Mouse (Mus musculus) C2C12 (cell line): ENCODE measurements around the gene Mcrip1.

ENCODE experiments used
- CTCF ChIP-seq: IDR thresholded peaks from one replicate; pipeline ENCODE4 v1.5.1; 2011; ENCODE audit not compliant: control insufficient read depth, insufficient read depth, insufficient read length
- MYOD1 ChIP-seq: IDR thresholded peaks from one replicate; pipeline ENCODE4 v1.6.1; 2011; ENCODE audit warnings: low read depth; ENCODE audit not compliant: control insufficient read depth, insufficient read length
- USF1 ChIP-seq: IDR thresholded peaks from one replicate; pipeline ENCODE4 v1.6.1; 2011; ENCODE audit warnings: low read depth, mild to moderate bottlenecking, control low read depth, moderate library complexity

- TF ChIP-seq CTCF (no peak), MYOD1 (no peak), USF1 (no peak)
Observed at GRCm38 (mm10) chr11:120531646-120532045, 17.9 kb downstream of the Mcrip1 start.
